Comparison of ENCODE assay signal across 21 mouse cellular contexts in genomic region chrX:157404919-157405318, GRCm38 (mm10). TPM values are rescaled to one million over a fixed set of nuclear protein-coding genes. Genes with fewer than 3 reads are reported as not detected.
A peak's percentile ranks its signal among the peaks of the same experiment; 100 is the strongest.
DNase-seq lines count a peak whose midpoint lies in the region; ATAC-seq and TF ChIP-seq lines count a peak whose summit lies in the region.
"Had no signal": no experiment of that assay in that cellular context is flagged by ENCODE, and none has a peak within 500 bp of the region (broad histone marks: within the 10 kb centered on the region; RNA-seq: fewer than 3 reads in every experiment).

No protein-coding gene starts in this region.

- peak; percentile 15 to 19 for DNase-seq in cerebellum, postnatal 10 days
- DNase-seq in cerebellum, adult 11-12 months, result no peak
- DNase-seq in lung, embryonic 14.5 days, result peak; percentile 56
- DNase-seq in lung, adult 2 months, result no peak
- peak; percentile 3 for DNase-seq in lung, postnatal 10 days
- DNase-seq in lung, adult 18-20 months, result no peak
- DNase-seq: adrenal gland, adult 8-10 months; cerebellum, adult 18-20 months; cerebellum, adult 9-10 months; cerebellum, postnatal 25 days; forebrain, postnatal 0 days; gastrocnemius, adult 2 months; gastrocnemius, postnatal 14 days; heart, adult 11 months had no signal

- no peaks in the 10 kb centered on the region for H3K4me1 ChIP-seq in lung, embryonic 14.5 days (ENCODE audit: insufficient read depth)
- H3K4me1 ChIP-seq in lung, adult 2 months (ENCODE audit: control insufficient read depth, insufficient read depth, low read length), result no peaks in the 10 kb centered on the region
- H3K4me1 ChIP-seq: embryonic facial prominence, embryonic 12.5 days; embryonic facial prominence, embryonic 15.5 days; hindbrain, embryonic 12.5 days; hindbrain, embryonic 15.5 days had no signal

- WGBS in lung, embryonic 14.5 days, result 50% methylated on average over 6 of the region's 6 CpGs
- WGBS in lung, adult 2 months, result 59% methylated on average over 6 of the region's 6 CpGs

- no peaks in the 10 kb centered on the region for H3K27me3 ChIP-seq in lung, embryonic 14.5 days (ENCODE audit: insufficient read depth, low read length)
- H3K27me3 ChIP-seq: embryonic facial prominence, embryonic 12.5 days; embryonic facial prominence, embryonic 15.5 days; hindbrain, embryonic 12.5 days; hindbrain, embryonic 15.5 days had no signal

- H3K4me2 ChIP-seq in lung, embryonic 14.5 days, result no peak overlapping the region
- H3K4me2 ChIP-seq: embryonic facial prominence, embryonic 12.5 days; embryonic facial prominence, embryonic 15.5 days; heart, embryonic 11.5 days; hindbrain, embryonic 12.5 days; hindbrain, embryonic 15.5 days had no signal

- no peak overlapping the region for H3K9ac ChIP-seq in lung, embryonic 14.5 days
- H3K9ac ChIP-seq: embryonic facial prominence, embryonic 12.5 days; embryonic facial prominence, embryonic 15.5 days; forebrain, postnatal 0 days; hindbrain, embryonic 12.5 days; hindbrain, embryonic 15.5 days had no signal

- no peak overlapping the region for H3K4me3 ChIP-seq in lung, embryonic 14.5 days (ENCODE audit: low read depth, low read length)
- no peak overlapping the region for H3K4me3 ChIP-seq in lung, adult 2 months (replicated peaks; ENCODE audit: extremely low read depth, low read depth, low read length)
- H3K4me3 ChIP-seq: embryonic facial prominence, embryonic 12.5 days; embryonic facial prominence, embryonic 15.5 days; gastrocnemius, adult 2 months; hindbrain, embryonic 12.5 days; hindbrain, embryonic 15.5 days had no signal

- no peak overlapping the region for H3K27ac ChIP-seq in lung, embryonic 14.5 days (ENCODE audit: low read depth)
- H3K27ac ChIP-seq: embryonic facial prominence, embryonic 12.5 days; embryonic facial prominence, embryonic 15.5 days; gastrocnemius, adult 2 months; hindbrain, embryonic 12.5 days; hindbrain, embryonic 15.5 days had no signal

- no peaks in the 10 kb centered on the region for H3K36me3 ChIP-seq in lung, embryonic 14.5 days (ENCODE audit: insufficient read depth)
- H3K36me3 ChIP-seq: embryonic facial prominence, embryonic 12.5 days; embryonic facial prominence, embryonic 15.5 days; hindbrain, embryonic 12.5 days; hindbrain, embryonic 15.5 days had no signal

- no peak for TF ChIP-seq POLR2A in lung, adult 2 months (IDR thresholded peaks at IDR 0.05; ENCODE audit: borderline replicate concordance, extremely low read depth, low read depth, low read length)

- no peak for ATAC-seq in lung, embryonic 14.5 days (ENCODE audit: insufficient read depth)
- ATAC-seq: CD4-positive, CD25-positive, alpha-beta regulatory T cell, adult 4 months; forebrain, embryonic 14.5 days; forebrain, postnatal 0 days had no signal

- no peaks in the 10 kb centered on the region for H3K9me3 ChIP-seq in lung, embryonic 14.5 days (ENCODE audit: low read depth, low read length)
- H3K9me3 ChIP-seq: embryonic facial prominence, embryonic 12.5 days; embryonic facial prominence, embryonic 15.5 days; hindbrain, embryonic 12.5 days; hindbrain, embryonic 15.5 days had no signal

- TF ChIP-seq CTCF in lung, embryonic 14.5 days (IDR thresholded peaks at IDR 0.05; ENCODE audit: low read depth), result no peak
- TF ChIP-seq CTCF in lung, adult 2 months (IDR thresholded peaks at IDR 0.05; ENCODE audit: insufficient read depth, low read length), result no peak

RNA-seq across cellular contexts. Expression of gene Phex, which starts 10.2 kb away (rescaled TPM):
- polyA plus RNA-seq in lung, embryonic 14.5 days (2014; fragmentation: Nextera tagmentation; extraction: Ambion mirVana), result 2.2 and 2.6 TPM in 2 replicates
- 0.21 and 0.36 TPM in 2 replicates for polyA plus RNA-seq in lung, adult 2 months (2012; rRNA removed)
- polyA plus RNA-seq: CD4-positive, CD25-positive, alpha-beta regulatory T cell, adult 4 months had no signal

Comparison
In these comparisons a context has a peak if more than half of its experiments do, and no peak if none do; other contexts are left out.
1. DNase-seq: peak in cerebellum, postnatal 10 days (2 of 2), lung, embryonic 14.5 days (single experiment) and lung, postnatal 10 days (single experiment); none in cerebellum, adult 11-12 months (single experiment), lung, adult 2 months (single experiment) and lung, adult 18-20 months (0 of 2).